In the genomic region with DNA sequence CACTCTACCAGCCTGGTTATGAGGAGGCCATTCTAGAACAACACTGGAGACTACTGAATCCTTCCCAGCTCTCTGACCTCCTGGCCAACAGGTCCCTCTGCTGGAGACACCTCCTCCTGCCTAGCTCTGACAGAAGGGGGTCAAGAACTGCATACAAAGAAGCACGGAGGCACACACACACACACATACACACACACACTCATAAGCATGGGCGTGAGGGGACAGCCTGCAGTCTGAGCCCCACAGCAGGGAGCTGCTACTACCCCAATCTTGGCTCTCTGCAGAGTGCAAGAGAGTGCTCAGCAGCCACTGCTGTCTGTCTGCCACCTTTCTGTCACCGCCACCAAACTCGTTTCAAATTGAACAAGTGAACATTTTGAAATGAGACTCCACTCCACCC, we compare ENCODE assay signal across 8 mouse cellular contexts.
A peak's percentile ranks its signal among the peaks of the same experiment; 100 is the strongest.
DNase-seq lines count a peak whose midpoint lies in the region; ATAC-seq and TF ChIP-seq lines count a peak whose summit lies in the region.
"Had no signal": no experiment of that assay in that cellular context is flagged by ENCODE, and none has a peak within 500 bp of the region (broad histone marks: within the 10 kb centered on the region; RNA-seq: fewer than 3 reads in every experiment).

No protein-coding gene starts in this region.

- peak; percentile 27 for TF ChIP-seq CTCF in heart, postnatal 0 days (IDR thresholded peaks at IDR 0.05; ENCODE audit: low read depth)

- H3K4me1 ChIP-seq in heart, postnatal 0 days (ENCODE audit: control insufficient read depth, insufficient read depth): no peaks in the 10 kb centered on the region

- no peak for TF ChIP-seq EP300 in heart, postnatal 0 days (IDR thresholded peaks at IDR 0.05; ENCODE audit: low read depth)

- peak; percentile 66 for DNase-seq in brain, adult 2 months (ENCODE audit: low read depth, low spot score)
- DNase-seq in cerebellum, adult 9-11 months: peak; percentile 12
- DNase-seq in heart, postnatal 0 days (ENCODE audit: low spot score): no peak
- DNase-seq in lung, postnatal 36 days: peak; percentile 48
- no peak for DNase-seq in spleen, adult 12 weeks (ENCODE audit: low spot score)
- no peak for DNase-seq in frontal cortex, postnatal 25 days (ENCODE audit: low spot score in 2 of 2)
- no peak for DNase-seq in liver

- H3K9ac ChIP-seq in heart, postnatal 0 days (replicated peaks; ENCODE audit: low read depth, low read length): no peak overlapping the region
- H3K9ac ChIP-seq: limb, embryonic 12.5 days had no signal

- no peak overlapping the region for H3K4me3 ChIP-seq in heart, postnatal 0 days (ENCODE audit: low read depth, low read length)

- H3K27ac ChIP-seq in heart, postnatal 0 days (ENCODE audit: low read depth): no peak overlapping the region
- H3K27ac ChIP-seq: limb, embryonic 12.5 days had no signal

- 17% methylated on average over 4 of the region's 4 CpGs for WGBS in heart, postnatal 0 days

- no peaks in the 10 kb centered on the region for H3K9me3 ChIP-seq in heart, postnatal 0 days (replicated peaks; ENCODE audit: control insufficient read depth, low read length)

- 0 out of 2 replicates have a peak, but pooled peaks have one; percentile 36 for ATAC-seq in heart, postnatal 0 days (ENCODE audit: insufficient read depth, low read depth)

- no peaks in the 10 kb centered on the region for H3K36me3 ChIP-seq in heart, postnatal 0 days (replicated peaks; ENCODE audit: control insufficient read depth, insufficient read depth, low read length)
- H3K36me3 ChIP-seq: limb, embryonic 12.5 days had no signal

- peaks cover 7% of the 10 kb centered on the region; the same call in 1 of the 2 replicates for H3K27me3 ChIP-seq in heart, postnatal 0 days (ENCODE audit: control insufficient read depth, insufficient read depth, low read length)

- no peak overlapping the region for H3K4me2 ChIP-seq in heart, postnatal 0 days (ENCODE audit: low read depth, low read length)

Comparison
In these comparisons a context has a peak if more than half of its experiments do, and no peak if none do; other contexts are left out.
1. DNase-seq: peak in brain, adult 2 months (single experiment), cerebellum, adult 9-11 months (single experiment) and lung, postnatal 36 days (single experiment); none in heart, postnatal 0 days (single experiment), spleen, adult 12 weeks (single experiment), frontal cortex, postnatal 25 days (0 of 2) and liver (single experiment).